Mouse (Mus musculus): ENCODE measurements around the gene Mgat1.

The Mgat1 gene

DNA sequence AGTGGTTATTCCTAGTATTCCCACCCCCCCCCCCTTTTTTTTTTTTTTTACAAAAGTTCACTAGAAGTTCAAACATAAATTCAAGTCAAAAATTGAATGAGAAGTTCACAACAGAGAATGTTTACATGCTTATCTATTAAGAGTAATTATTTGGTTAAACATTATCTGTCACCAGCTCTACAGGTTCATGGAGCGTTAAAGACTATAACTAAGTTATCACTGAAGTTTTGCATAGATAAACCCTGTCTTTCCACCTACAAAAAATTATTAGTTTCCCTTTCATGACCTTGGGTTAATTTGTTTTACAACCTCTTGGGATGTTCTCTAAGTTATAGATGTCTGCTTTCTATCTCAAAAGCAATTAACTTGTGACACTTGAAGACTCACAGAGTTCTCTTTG, 3.7 kb upstream of the Mgat1 start:
- in situ Hi-C loops (cut with MboI; ENCODE audit: unreplicated experiment in 2 of 2): loop anchor here in 1 of 2 experiments (10.0 kb wide), 1 partner anchor 156 kb away; no protein-coding TSS in a partner anchor

DNA sequence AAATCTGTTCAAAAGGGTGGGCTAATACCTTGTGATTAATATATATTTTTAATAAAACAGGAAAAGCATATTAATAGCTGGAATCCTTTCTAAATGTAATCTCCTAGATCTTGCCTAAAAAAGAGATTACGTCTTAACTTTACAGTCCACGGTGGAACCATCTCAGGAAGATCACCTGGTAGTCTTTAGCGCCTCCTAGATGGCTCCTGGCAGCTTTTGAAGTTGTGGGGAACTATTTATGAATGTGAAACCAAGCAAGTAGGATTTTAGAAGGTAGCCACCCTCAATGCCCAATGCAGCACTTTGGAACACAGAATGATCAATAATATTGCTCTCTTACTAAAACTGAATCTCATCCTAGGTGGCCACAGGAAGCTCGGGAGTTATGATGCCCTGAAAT, 3.1 kb upstream of the Mgat1 start:
- in situ Hi-C loops (cut with MboI; ENCODE audit: unreplicated experiment in 2 of 2): loop anchor here in 1 of 2 experiments (10.0 kb wide), 1 partner anchor 156 kb away; no protein-coding TSS in a partner anchor

DNA sequence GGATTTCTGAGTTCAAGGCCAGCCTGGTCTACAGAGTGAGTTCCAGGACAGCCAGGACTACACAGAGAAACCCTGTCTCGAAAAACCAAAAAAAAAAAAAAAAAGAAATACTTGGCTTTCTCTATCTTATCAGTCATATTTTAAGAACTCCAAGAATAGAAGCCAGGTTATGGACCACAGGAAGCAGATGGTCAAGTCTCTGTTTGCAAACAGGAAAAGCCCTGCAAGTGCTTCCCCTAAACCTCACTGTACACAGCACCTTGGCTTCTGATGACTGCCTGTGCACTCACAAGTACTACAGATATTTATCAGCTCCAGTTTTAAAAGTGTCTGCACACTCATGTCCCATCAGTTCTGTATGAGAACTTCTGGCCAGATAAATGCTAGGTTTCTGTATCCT, 2.5 kb upstream of the Mgat1 start:
- in situ Hi-C loops (cut with MboI; ENCODE audit: unreplicated experiment in 2 of 2): loop anchor here in 1 of 2 experiments (10.0 kb wide), 1 partner anchor 157 kb away; no protein-coding TSS in a partner anchor

DNA sequence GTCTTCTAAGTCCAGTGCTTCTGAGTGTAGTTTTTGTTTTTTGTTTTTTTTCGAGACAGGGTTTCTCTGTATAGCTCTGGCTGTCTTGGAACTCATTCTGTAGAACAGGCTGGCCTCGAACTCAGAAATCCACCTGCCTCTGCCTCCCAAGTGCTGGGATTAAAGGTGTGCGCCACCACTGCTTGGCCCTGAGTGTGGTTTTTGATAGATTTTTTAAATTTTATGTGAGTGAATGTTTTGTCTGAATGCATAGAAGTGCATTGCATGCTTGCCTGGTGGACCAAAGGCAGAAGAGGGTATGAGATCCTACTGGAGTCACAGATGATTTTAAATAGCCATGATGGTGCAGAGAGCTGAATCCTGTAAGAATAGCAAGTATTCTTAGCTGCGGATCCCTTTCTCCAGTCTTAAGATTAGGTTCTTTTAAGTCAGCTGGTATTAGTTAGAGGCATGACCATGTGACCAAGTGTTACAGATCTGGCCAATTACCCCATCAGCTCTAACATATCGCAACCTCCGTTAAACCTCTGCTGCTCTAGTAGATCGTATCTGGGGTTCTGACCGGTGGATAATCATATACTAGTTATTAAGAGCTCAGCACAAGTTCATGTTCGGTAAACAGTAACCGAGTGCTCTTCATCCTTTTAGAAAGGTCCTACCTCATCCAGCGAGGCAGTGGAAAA, 906 bp upstream of the Mgat1 start:
- in situ Hi-C loops (cut with MboI; ENCODE audit: unreplicated experiment in 2 of 2): loop anchor here in 1 of 2 experiments (10.0 kb wide), 1 partner anchor 158 kb away; no protein-coding TSS in a partner anchor

DNA sequence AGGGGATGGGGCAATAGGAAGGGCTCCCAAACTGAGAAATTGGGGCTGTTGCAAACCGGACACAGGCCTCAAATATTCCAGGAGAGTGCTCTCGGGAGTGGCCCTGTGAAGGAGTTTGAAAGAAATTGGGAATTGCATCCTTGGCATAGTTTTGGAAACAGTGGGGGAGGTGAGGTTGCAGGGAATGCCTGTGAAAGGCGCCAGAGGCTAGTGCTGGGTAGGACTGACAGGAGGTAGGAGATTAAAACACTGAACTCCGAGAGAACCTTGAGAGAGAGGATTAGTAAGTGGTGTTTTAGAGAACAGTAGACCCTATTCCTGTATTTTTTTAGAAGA, 572 bp downstream of the Mgat1 start:
- in situ Hi-C loops (cut with MboI; ENCODE audit: unreplicated experiment in 2 of 2): loop anchor here in 1 of 2 experiments (10.0 kb wide), 1 partner anchor 160 kb away; no protein-coding TSS in a partner anchor

DNA sequence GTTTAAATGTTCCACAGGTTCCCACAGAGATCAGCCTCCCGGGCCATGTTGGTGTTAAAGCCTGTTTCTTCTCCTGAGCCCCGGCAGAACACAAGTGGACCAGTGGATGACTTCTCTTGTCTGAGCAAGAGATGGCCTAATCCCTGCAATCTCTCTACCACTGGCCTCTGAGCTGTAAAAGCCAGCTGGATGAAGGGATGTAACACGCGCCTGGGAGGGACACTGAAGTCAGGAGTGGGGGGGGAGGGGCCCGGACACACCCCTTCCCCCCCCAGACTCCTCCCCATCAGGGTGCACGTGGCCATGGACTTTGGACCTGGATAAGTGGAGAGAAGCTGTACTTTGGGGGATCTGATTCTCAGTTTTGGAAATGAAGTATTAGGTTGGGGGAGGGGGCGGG, 1.2 kb downstream of the Mgat1 start:
- in situ Hi-C loops (cut with MboI; ENCODE audit: unreplicated experiment in 2 of 2): loop anchor here (5.0 to 10.0 kb wide), 4 partner anchors 43 to 428 kb away; partner anchors contain the start of genes Zfp62 (in 2 of the 2), Irgm1 (in 1 of the 2) and Trim41 (in 1 of the 2)

DNA sequence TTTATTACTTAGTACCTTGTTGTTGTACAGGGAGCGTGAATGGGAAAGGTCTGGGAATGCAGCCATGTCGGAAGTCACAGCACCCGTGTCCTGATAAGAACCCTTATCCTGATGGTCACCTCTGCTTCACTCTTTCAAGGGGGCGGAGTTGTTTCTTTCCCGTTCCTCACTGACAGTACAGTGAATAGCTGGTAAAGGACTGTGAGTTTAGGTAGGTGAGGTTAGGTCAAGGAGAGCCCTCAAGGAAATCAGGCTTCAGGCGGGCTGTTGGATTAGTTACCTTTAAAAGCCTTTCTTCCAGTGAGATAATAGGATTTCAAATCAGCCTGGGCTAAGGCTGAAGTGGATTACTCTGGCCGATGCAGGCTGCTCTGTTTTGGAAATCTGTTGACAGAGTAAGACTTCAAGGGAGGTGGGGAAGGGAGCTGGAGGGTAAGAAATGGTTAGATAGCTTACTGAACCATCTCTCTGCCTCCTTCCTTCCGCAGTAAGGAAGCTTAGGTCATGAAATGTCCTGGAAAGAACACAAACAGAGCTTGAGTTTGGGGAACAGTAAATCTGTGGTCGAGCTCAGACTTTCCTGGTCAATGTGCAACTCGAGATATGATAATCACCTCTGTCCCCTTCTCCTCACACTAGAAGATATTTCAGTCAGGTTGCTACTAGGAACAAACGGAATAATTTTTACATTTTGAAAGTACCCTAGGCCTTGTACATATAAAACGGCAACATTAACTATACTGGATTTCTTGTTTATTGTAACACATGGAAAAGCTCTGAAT, 1.8 kb downstream of the Mgat1 start:
- in situ Hi-C loops (cut with MboI; ENCODE audit: unreplicated experiment in 2 of 2): loop anchor here (5.0 to 10.0 kb wide), 4 partner anchors 44 to 429 kb away; partner anchors contain the start of genes Zfp62 (in 2 of the 2), Irgm1 (in 1 of the 2) and Trim41 (in 1 of the 2)

DNA sequence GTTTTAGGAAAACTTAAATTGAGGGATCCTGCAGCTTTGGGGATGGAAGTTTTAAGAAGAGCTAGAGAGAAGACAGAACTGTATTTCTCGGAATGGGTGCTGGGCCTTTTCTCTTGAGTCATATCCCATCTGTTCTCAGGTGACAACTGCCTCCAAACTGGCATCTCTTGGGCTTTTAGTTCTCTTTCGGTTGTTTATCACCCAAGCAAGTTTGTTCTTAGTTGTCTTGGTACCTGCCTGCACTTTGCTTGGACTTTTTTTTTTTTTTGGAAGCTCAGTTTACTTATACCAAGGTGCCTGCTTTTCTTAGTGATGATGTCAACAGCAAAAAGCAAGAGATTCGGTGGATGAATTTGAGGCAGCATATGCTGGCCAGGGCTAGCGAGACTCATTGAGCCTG, 2.5 kb downstream of the Mgat1 start:
- in situ Hi-C loops (cut with MboI; ENCODE audit: unreplicated experiment in 2 of 2): loop anchor here (5.0 to 10.0 kb wide), 4 partner anchors 44 to 429 kb away; partner anchors contain the start of genes Zfp62 (in 2 of the 2), Irgm1 (in 1 of the 2) and Trim41 (in 1 of the 2)

DNA sequence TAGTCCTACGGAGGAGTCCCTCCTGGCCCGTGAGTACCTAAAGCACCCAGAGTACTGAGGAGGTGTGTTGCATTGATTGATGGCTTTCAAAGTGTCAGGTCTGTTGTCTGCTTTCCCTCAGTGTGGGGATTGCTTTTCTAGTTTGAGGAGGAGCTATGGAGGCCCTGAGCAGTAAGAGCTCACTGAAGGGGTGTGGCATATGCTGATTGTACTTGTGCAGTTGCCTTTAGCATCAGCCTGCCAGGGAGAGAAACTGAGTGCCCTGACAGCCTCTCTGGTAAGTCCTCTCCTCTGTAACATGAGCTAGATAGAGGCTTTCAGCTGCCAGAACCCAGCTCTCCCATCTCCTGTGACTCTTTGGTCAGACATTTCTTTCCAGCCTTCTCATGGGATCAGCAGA, 3.3 kb downstream of the Mgat1 start:
- in situ Hi-C loops (cut with MboI; ENCODE audit: unreplicated experiment in 2 of 2): loop anchor here (5.0 to 10.0 kb wide), 4 partner anchors 45 to 430 kb away; partner anchors contain the start of genes Zfp62 (in 2 of the 2), Irgm1 (in 1 of the 2) and Trim41 (in 1 of the 2)

DNA sequence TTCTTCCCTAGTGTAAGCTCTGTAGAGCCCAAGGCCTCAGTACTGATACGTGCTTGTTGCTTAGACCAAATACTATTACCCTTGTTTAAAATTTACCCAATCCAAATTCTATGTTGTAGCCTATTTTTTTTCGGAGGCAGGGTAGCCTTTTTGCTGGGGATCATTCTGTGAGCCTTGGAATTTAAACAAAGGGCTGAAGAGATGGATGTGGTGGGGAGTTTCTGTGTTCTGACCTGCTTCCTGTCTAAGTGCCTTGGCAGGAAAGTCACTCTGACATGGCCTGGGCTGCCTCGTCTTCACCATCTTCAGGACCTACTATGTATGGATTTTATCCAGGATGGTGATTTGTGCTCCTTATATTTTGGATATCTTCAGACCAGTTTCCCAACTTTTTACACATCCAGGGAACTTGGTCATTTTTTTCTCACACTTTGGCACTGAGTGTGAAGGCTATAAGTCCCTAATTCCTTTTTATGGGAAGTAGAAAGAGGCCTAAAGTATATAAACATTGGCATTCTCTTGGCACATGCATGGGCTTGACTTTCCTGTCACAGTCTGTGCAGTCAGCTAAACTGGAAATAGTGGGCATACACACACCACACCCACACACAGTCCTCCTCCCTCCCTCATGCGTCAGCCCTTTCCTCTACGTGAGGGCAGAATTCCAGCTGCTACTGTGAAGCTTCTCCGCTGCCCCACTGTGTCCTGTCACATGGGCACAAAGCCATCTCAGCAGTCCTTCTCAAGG, 4.4 kb downstream of the Mgat1 start:
- in situ Hi-C loops (cut with MboI; ENCODE audit: unreplicated experiment in 2 of 2): loop anchor here (5.0 to 10.0 kb wide), 4 partner anchors 46 to 431 kb away; partner anchors contain the start of genes Zfp62 (in 2 of the 2), Irgm1 (in 1 of the 2) and Trim41 (in 1 of the 2)

DNA sequence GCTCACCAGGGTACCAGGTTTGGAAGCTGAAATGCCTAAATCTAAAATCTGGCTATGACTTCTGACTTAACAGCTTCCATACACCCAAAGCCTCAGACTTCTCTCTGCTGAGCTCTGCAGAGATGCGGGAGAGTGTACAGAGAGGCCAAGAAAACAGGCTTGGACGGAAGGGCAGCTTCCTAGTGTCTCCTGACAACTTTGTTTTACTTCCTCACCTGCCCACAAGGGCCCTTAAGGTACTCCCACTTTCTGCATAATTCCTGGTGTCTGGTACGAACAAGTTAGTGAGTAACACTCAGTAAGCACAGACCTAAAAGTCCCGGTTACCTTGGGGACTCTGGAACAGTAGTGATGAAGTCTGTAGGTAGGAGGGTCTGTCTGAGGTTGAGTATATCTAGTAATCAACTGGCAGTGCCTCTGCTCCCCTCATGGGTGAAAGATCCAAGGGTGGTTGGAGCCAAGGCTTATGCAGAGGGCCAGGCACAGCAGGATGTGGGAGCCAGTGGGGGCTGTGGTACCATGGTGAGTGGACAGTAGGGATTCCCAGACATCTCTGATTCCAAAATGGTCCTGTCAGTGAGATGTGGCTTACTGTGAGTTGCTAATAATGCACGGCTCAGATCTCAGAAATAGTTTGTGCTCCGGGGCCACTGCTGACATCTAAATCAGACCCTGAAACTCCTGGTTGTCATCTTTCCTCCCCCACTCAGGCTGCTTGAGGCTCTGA, 5.1 kb downstream of the Mgat1 start:
- in situ Hi-C loops (cut with MboI; ENCODE audit: unreplicated experiment in 2 of 2): loop anchor here (5.0 to 10.0 kb wide), 4 partner anchors 47 to 432 kb away; partner anchors contain the start of genes Zfp62 (in 2 of the 2), Irgm1 (in 1 of the 2) and Trim41 (in 1 of the 2)

DNA sequence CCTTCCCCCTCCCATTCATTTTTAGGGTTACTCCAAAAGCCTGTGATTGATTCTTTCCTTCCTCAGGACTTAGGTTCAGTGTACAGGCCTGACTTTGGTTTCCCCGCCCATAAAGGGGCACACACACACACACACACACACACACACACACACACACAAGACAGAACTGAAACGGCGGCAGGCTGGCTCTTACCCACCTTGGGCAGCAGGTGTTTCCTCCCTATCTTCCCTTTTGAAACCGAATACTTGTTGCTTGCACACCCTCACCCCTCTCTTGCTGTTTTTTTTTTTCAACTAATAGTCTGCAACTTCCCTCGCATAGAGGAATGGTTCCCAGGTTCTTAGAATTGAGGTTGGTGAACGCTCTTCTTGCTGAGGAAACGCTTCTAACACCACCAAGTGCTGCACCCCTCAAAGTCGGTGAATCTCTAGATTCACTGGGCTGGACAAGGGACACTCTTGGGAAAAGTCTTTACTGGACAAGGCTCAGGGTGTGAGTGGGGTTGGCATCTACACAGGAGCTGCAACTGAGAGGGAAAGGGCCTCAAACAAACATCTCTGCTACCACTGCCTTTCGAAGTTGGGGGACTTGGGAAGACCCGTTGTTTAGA, 5.9 kb downstream of the Mgat1 start:
- in situ Hi-C loops (cut with MboI; ENCODE audit: unreplicated experiment in 2 of 2): loop anchor here (5.0 to 10.0 kb wide), 4 partner anchors 48 to 433 kb away; partner anchors contain the start of genes Zfp62 (in 2 of the 2), Irgm1 (in 1 of the 2) and Trim41 (in 1 of the 2)

DNA sequence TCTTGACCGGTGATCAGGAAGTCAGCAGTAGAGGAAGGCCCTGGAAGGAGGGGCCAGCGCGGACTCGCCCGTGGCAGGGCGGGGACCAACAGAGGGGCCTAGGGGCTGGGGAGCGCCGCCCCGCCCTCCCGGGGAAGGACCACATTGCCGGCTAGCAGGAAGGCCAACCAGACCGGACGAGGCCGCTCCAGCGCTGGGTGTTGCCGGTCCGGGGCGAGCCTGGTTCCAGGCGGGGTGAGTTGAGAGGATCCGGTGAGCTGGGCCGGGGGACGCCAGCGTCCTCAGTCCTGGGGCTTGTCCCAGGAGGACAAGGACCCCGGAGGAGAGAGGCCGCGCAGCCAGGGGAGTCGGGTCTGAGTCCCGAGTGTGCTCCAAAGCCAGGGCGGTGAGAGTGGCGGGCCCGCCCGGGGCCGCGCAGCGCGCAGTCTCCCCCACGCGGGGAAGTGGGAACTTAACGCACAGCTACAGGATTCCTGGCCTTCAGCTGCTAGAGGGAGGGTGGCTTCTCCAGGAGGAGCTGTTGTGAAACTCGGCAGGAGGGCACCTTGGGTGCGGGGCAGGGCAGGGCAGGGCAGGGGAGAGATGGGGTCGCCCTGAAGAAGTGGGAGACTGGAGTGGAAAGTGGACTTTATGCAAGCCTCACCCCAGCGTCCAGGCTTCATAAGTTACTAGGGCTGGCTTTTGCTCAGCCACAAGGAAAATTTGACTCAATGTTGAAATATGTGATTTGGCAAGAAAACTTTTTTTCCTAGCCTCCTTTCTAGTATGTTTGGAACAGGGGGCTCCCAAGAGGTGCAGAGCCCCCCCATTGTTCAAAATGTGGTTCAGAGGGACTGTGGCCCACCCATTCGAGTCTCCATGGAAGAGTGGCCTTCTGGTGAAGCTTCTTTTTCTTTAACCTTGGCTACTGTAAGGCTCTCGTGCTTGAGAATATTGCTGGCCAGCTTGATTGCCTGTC, 6.7 kb downstream of the Mgat1 start:
- in situ Hi-C loops (cut with MboI; ENCODE audit: unreplicated experiment in 2 of 2): no loop called here

DNA sequence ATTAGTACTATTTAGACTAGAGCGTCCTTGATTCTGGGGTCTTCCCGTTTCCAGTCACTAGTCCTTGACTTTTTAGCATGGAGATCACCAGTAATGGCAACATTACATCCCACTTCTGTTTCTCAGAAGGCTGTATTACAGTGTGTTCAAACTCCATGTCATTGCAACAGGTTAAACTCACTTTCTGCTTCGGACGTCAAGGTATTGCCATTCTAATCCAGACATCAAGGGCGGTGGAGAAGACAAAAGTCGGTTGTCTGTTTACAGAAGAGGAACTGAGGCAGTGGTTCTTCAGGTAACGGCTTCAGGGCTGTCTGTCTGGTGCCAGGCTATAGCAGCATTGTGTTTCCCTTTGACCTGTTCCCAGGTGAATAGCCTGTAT, 7.4 kb downstream of the Mgat1 start:
- in situ Hi-C loops (cut with MboI; ENCODE audit: unreplicated experiment in 2 of 2): no loop called here

DNA sequence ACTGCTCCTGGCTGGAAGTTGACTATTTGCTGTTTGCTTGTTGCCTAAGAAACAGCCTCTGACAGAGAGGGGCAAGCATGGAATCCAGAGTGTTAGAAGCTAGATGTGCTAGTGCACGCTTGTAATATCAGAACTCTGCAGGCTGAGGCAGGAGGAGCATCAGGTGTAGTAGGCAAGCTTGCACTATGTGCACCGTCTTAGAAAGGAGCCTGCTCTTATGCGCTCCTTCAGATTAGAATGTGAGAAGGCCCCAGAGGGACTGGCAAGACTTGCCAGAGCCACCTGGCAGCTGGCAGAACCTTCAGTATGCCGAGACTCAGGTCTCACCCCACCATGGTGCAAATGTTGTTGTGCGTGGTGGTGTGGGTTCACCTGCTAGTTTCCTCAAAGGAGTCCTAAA, 8.1 kb downstream of the Mgat1 start:
- in situ Hi-C loops (cut with MboI; ENCODE audit: unreplicated experiment in 2 of 2): no loop called here

DNA sequence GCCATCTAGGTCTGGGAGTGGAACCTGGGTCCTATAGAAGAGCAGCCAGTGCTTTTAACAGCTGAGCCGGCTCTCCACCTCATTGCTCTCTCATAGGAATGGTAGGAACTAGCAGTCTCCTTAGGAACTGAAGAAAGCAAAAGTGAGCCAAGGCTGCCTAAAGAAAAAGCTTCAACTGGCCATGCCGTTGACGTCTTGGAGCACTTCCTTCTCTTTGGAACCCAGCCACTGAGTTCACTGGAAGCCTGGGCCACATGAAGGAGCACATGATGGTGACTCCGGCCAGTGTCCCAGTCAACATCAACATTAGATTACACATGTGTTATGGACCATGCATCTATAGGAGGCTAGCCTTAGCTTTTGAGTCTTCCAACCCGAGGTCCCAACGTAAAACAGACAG, 9.0 kb downstream of the Mgat1 start:
- in situ Hi-C loops (cut with MboI; ENCODE audit: unreplicated experiment in 2 of 2): no loop called here

DNA sequence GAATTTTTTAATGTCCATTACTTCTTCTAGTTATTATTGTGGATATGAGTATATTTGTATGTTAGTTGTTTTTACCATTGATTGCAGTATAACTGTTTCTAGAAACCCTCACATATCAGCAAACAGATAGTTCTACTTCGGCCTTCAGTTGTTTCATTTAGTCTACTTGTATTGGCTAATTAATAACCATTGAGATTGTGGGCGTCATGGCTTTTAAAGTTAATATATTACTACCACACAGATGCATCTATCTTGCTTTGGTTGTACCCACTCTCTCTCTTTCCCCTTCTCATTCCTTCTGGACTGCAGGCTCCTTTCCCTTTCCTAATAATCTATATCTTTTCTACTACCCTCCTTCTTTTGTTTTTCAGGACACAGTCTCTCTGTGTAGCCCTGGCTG, 15.3 kb downstream of the Mgat1 start:
- in situ Hi-C loops (cut with MboI; ENCODE audit: unreplicated experiment in 2 of 2): no loop called here

DNA sequence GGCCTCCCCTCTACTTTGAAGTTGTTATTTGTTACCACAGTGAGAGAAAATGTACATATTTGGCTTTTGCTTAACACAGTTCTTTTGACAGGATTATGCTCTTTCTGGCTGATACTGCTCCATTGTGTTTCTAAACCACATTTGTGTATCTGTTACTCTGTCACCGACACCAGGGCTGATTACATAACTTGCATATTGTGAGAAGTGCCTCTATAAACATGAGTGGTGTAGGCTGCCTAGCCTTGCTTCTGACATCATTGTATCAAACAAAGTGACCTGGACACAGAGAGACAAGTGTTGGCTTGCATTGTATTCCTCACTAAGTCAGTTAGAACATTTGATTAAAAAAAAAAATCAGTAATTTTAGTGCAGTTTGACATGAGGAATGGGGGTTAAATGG, 15.8 kb downstream of the Mgat1 start:
- in situ Hi-C loops (cut with MboI; ENCODE audit: unreplicated experiment in 2 of 2): loop anchor here in 1 of 2 experiments (5.0 to 10.0 kb wide), 3 partner anchors 148 to 485 kb away; partner anchors contain the start of gene Olfr1396
